13 mouse cellular contexts compared by ENCODE assay signal in the genomic region with DNA sequence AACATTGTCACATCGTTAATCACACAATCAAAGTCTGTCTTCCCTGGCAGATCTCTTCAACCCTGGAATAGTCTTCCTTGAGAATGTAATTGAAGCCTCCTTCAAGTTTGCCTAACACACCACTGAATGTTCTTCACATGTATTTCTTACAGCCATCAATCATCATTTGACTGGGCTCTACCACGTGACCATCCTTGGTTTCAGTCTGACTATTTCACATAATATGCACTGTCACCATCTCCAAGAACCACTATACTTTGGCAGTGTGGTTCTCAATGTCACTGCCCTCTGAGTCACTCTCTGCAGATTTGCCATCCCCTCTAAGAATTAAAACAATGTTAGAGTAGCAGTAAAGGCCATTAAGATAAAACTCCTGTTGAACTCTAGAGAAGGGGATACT.
"Had no signal": no experiment of that assay in that cellular context is flagged by ENCODE, and none has a peak within 500 bp of the region (broad histone marks: within the 10 kb centered on the region; RNA-seq: fewer than 3 reads in every experiment).

No protein-coding gene starts in this region.

- DNase-seq: kidney, adult 8-10 months; kidney, postnatal 14 days; kidney, postnatal 4 days; liver, embryonic 13.5 days; lung, adult 2 months; lung, postnatal 14 days; lung, postnatal 4 days; midbrain, embryonic 14.5 days; retina, postnatal 1 day; right cerebral cortex, postnatal 25 days; spleen, adult 18-20 months; thymus, adult 18-20 months; thymus, postnatal 36 days had no signal
